Mouse (Mus musculus) lung, embryonic 14.5 days (tissue): ENCODE measurements around the gene Rdh5. TPM values are rescaled to one million over a fixed set of nuclear protein-coding genes. Genes with fewer than 3 reads are reported as not detected.

ENCODE experiments used
- ATAC-seq: fragments of 200-750 bp; cut with Nextera tagmentation; 2 replicates; pipeline ENCODE4 v1.8.0; 2017; ENCODE audit warnings: mild to moderate bottlenecking, moderate TSS enrichment, moderate library complexity; ENCODE audit not compliant: insufficient read depth
- DNase-seq: peaks from one replicate; pipeline ENCODE4 v3.0.0-alpha.2; 2015
- H3K27ac ChIP-seq: fragments of 300-500 bp; sonication (generic); 2 replicates; pipeline ENCODE4 v1.5.1; 2014; ENCODE audit warnings: low read depth, mild to moderate bottlenecking, moderate library complexity
- H3K27me3 ChIP-seq: fragments of 300-500 bp; sonication (generic); 2 replicates; pipeline ENCODE4 v1.6.1; 2014; ENCODE audit warnings: low read length, control low read depth; ENCODE audit not compliant: insufficient read depth
- H3K36me3 ChIP-seq: fragments of 300-500 bp; sonication (generic); 2 replicates; pipeline ENCODE4 v1.6.1; 2014; ENCODE audit warnings: control low read depth; ENCODE audit not compliant: insufficient read depth
- H3K4me1 ChIP-seq: fragments of 300-500 bp; sonication (generic); 2 replicates; pipeline ENCODE4 v1.6.1; 2014; ENCODE audit warnings: antibody characterized with exemption, control low read depth; ENCODE audit not compliant: insufficient read depth
- H3K4me2 ChIP-seq: fragments of 300-500 bp; sonication (generic); 2 replicates; pipeline ENCODE4 v1.6.1; 2014; ENCODE audit warnings: mild to moderate bottlenecking
- H3K4me3 ChIP-seq: fragments of 300-500 bp; sonication (generic); 2 replicates; pipeline ENCODE4 v1.5.1; 2014; ENCODE audit warnings: low read depth, low read length
- H3K9ac ChIP-seq: fragments of 300-500 bp; sonication (generic); 2 replicates; pipeline ENCODE4 v1.6.1; 2014
- H3K9me3 ChIP-seq: fragments of 300-500 bp; sonication (generic); 2 replicates; pipeline ENCODE4 v1.6.1; 2016; ENCODE audit warnings: low read depth, low read length, control low read depth
- CTCF ChIP-seq: IDR thresholded peaks from 2 replicates; pipeline ENCODE4 v1.5.1; 2016; ENCODE audit warnings: antibody characterized with exemption, low read depth
- whole genome bisulfite sequencing: fragments of 180-500 bp; shearing (Covaris S2); extraction: QIAGEN DNeasy Blood & Tissue Kit; methylation state at CpG from one replicate; pipeline ENCODE4 v1.1.7; 2014; 5-methylcytosine and 5-hydroxymethylcytosine counted together
- polyA plus RNA-seq: library from polyadenylated mRNA; unstranded; fragments of >200 nt; fragmentation: Nextera tagmentation; extraction: Ambion mirVana; gene quantifications from 2 replicates; pipeline ENCODE4 v1.2.1, GENCODE M21; 2014

Rdh5 gene
- polyA plus RNA-seq, 1 experiment from 2014 or later = 12.5 TPM

DNA sequence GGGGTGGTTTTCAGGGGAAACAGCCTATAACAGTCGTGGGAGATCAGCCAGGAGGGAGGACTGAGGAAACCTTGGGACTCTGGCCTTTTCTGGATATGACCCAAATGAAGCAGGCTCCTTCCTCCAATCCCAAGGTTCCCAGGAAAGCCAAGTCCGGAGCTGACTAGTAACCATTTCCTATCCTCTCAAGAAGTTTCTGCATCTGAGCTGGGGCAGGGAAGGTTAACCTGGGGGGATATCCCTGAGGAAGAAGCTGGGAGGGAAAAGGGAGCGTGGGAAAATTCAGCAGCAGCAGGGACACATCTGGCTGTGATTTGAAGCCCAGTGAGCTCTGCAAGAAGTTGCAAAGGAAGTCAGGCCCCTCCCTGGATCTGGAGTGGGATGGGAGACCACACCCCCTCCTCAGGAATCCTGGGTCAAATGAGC is 1.9 kb downstream of the Rdh5 start:
- DNase-seq (peak; percentile 37), ATAC-seq (no peak)
- Histone ChIP-seq H3K27me3 (no peaks in the 10 kb centered on the region), H3K4me2 (no peak overlapping the region), H3K27ac (0 out of 2 replicates have a peak overlapping the region, but pooled peaks have one; percentile 38), H3K4me3 (no peak overlapping the region), H3K9me3 (no peaks in the 10 kb centered on the region), H3K9ac (no peak overlapping the region), H3K36me3 (peaks cover 33% of the 10 kb centered on the region), H3K4me1 (peaks cover 3% of the 10 kb centered on the region; the same call in 1 of the 2 replicates)
- WGBS = 59% methylated on average over 3 of the region's 3 CpGs
- no peak for TF ChIP-seq CTCF

DNA sequence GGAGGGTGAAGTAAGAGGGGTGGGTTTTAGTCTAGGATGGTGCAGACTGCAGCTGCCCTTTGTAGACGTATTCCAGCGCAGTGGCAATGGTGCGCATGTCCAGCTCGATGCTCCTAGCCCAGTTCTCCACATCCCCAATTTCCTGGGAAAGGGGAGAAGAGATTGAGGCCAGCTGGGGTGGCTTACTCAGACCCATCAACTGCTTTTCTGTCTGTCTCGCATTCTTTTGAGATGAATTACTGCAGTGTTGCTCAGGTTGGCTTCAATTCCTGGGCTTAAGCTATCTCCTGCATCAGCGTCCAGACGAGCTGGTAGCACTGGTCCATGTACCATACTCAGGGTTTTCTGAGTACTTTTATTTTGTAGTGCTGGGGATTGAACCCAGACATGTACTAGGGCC is 2.7 kb downstream of the Rdh5 start:
- H3K4me1 ChIP-seq = peaks cover 3% of the 10 kb centered on the region; the same call in 1 of the 2 replicates
- no peak for DNase-seq

DNA sequence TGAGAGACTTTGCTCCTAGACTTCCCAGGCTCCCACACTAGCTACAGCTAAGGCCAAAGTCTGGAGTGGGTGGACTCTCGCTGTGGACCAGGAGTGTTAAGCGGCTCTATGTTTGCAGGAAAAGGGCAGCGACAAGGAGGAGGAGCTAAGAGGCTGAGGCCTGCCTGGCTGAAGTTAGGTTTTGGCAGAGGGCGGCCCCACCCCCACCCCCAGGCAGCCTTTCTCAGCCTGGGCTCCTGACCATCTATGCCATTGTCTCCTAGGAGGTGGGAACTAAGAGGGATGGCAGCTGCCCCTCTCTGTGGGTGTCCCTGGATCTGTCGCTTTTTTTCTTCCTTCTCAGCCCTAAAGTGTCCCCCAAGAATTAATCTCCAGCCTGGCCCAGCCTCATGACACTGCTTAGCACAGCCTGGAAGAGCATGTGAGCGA is 3.5 kb downstream of the Rdh5 start:
- 19% methylated on average over 6 of the region's 6 CpGs for WGBS
- Histone ChIP-seq H3K9ac (no peak overlapping the region), H3K4me2 (no peak overlapping the region), H3K4me3 (no peak overlapping the region), H3K27me3 (no peaks in the 10 kb centered on the region), H3K9me3 (no peaks in the 10 kb centered on the region), H3K27ac (peak overlapping the region; percentile 32; the same call in 1 of the 2 replicates), H3K4me1 (peaks cover 3% of the 10 kb centered on the region; the same call in 1 of the 2 replicates), H3K36me3 (peaks cover 46% of the 10 kb centered on the region)
- ATAC-seq (no peak), DNase-seq (peak; percentile 35)
- TF ChIP-seq CTCF = no peak

More for the DNA sequence above, 2.7 kb downstream of the Rdh5 start:
- H3K4me3 ChIP-seq = no peak overlapping the region
- H3K36me3 ChIP-seq = peaks cover 39% of the 10 kb centered on the region
- H3K9me3 ChIP-seq = no peaks in the 10 kb centered on the region
- H3K27me3 ChIP-seq = no peaks in the 10 kb centered on the region
- 78% methylated on average over 7 of the region's 7 CpGs for WGBS
- H3K9ac ChIP-seq = no peak overlapping the region
- 0 out of 2 replicates have a peak overlapping the region, but pooled peaks have one; percentile 43 for H3K27ac ChIP-seq
- ATAC-seq = no peak
- no peak for TF ChIP-seq CTCF
- no peak overlapping the region for H3K4me2 ChIP-seq

DNA sequence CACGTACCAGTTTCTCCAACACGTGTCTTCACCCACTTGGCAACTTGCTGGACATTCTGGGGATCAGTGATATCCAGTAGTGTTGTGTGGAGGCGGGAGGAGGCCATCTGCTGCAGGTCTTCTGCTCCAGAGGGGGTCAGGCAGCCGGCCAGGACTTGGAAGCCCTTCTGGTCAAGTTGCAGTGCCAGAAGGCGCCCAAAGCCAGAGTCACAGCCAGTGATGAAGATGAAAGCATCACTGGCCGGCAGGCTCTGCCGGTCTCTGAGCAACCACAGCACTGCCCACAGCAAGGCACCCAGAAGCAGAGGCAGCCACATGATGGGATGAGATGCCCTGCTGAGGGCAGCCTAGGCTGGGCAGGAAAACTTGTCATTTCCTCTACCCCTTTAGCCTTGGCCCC is 4.4 kb downstream of the Rdh5 start:
- Histone ChIP-seq H3K4me1 (peaks cover 3% of the 10 kb centered on the region; the same call in 1 of the 2 replicates), H3K4me2 (no peak overlapping the region), H3K9me3 (no peaks in the 10 kb centered on the region), H3K27me3 (no peaks in the 10 kb centered on the region), H3K27ac (no peak overlapping the region), H3K4me3 (no peak overlapping the region), H3K36me3 (peaks cover 56% of the 10 kb centered on the region), H3K9ac (no peak overlapping the region)
- ATAC-seq (no peak), DNase-seq (no peak)
- WGBS = 70% methylated on average over 7 of the region's 7 CpGs
- TF ChIP-seq CTCF = no peak

DNA sequence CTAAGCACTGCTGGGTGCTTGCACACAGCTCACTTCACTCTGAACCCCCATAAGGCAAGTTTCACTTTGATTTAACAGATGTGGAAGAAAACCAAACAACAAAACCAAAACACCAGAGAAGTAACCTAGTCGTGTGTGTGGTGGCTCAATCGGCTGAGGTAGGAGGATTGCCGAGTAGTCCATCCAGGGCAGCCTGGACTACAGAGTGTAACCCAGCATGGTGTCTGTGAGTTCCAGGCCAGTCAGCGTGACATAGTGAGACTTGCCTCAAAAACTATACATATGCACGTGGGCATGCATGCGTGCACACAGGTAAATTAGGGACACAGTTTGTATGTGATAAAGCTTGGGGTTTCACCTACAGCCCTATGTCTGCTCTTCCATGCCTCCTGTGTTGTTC is 5.3 kb downstream of the Rdh5 start:
- ATAC-seq (no peak), DNase-seq (no peak)
- 86% methylated on average over 6 of the region's 6 CpGs for WGBS
- no peak overlapping the region for H3K27ac ChIP-seq
- no peak for TF ChIP-seq CTCF
- peaks cover 3% of the 10 kb centered on the region; the same call in 1 of the 2 replicates for H3K4me1 ChIP-seq
- H3K4me3 ChIP-seq = no peak overlapping the region
- no peaks in the 10 kb centered on the region for H3K9me3 ChIP-seq
- peaks cover 56% of the 10 kb centered on the region for H3K36me3 ChIP-seq
- no peaks in the 10 kb centered on the region for H3K27me3 ChIP-seq
- no peak overlapping the region for H3K9ac ChIP-seq
- no peak overlapping the region for H3K4me2 ChIP-seq

DNA sequence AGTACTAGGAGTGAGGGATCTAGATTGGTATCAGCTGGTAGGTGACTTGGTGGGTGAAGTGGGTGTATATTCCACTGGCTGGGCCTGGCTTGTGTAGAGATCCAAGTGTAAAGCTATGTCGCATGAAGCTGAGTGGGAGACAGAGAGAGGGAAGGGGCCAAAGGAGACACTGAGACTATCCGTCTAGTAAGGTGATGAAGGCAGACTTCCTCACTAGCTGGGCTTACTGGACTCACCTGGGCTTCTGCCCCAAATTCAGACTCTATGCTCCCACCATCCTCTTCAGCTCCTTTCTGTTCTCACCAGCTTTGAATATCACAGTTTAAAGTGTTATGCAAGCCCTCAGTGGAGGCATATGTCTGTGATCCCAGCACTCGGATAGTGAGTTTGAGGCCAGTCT is 6.0 kb downstream of the Rdh5 start:
- Histone ChIP-seq H3K9ac (no peak overlapping the region), H3K4me2 (no peak overlapping the region), H3K27ac (no peak overlapping the region), H3K27me3 (no peaks in the 10 kb centered on the region), H3K4me3 (no peak overlapping the region), H3K9me3 (no peaks in the 10 kb centered on the region), H3K36me3 (peaks cover 61% of the 10 kb centered on the region), H3K4me1 (no peaks in the 10 kb centered on the region)
- DNase-seq (no peak), ATAC-seq (no peak)
- WGBS = 86% methylated on average over 3 of the region's 3 CpGs
- no peak for TF ChIP-seq CTCF

DNA sequence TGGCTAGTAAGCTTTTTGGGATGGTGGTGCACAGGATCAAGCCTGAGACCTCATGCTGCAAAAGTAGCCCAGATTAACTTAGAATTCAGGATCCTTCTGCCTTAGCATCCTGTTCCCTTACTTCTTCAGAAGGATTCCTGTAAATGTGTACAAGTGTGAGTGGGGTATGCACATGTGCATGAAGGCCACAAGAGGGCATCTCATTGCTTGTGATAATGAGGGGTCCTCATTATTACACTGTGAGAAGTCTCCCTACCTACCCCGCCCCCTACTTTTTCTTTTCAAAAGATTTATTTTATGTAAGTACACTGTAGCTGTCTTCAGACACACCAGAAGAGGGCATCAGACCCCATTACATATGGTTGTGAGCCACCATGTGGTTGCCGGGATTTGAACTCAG is 7.1 kb downstream of the Rdh5 start:
- Histone ChIP-seq H3K9ac (no peak overlapping the region), H3K27me3 (no peaks in the 10 kb centered on the region), H3K4me2 (no peak overlapping the region), H3K4me1 (no peaks in the 10 kb centered on the region), H3K36me3 (peaks cover 66% of the 10 kb centered on the region), H3K9me3 (no peaks in the 10 kb centered on the region), H3K27ac (no peak overlapping the region), H3K4me3 (no peak overlapping the region)
- 87% methylated on average over 2 of the region's 2 CpGs for WGBS
- DNase-seq (peak; percentile 23), ATAC-seq (no peak)
- peak; percentile 42 for TF ChIP-seq CTCF
